Mouse (Mus musculus) embryonic fibroblast, embryonic 13.5 days (primary cell): ENCODE results near the gene Brk1.

Source experiments
- CTCF ChIP-seq: IDR thresholded peaks from 2 replicates; pipeline ENCODE4 v1.5.1; 2011; ENCODE audit warnings: mild to moderate bottlenecking, control low read depth, low read length, moderate library complexity, borderline replicate concordance; ENCODE audit not compliant: insufficient read depth
- POLR2A ChIP-seq: IDR thresholded peaks from 2 replicates; pipeline ENCODE4 v1.6.1; 2011; ENCODE audit warnings: low read depth, mild to moderate bottlenecking, control low read depth, low read length, moderate library complexity

- TF ChIP-seq CTCF (no peak), POLR2A (peak; percentile 81)
Observed at GRCm38 (mm10) chr6:113623941-113624751, 19.6 kb downstream of the Brk1 start, which contains the start of gene Vhl.
